Mouse (Mus musculus) G1E (cell line): ENCODE measurements around the gene Ski. TPM values are rescaled to one million over a fixed set of nuclear protein-coding genes. Genes with fewer than 3 reads are reported as not detected.
A peak's percentile ranks its signal among the peaks of the same experiment; 100 is the strongest.

Experiments
- ATAC-seq: 2 replicates; pipeline ENCODE4 v1.8.0; 2016; ENCODE audit warnings: mild to moderate bottlenecking; ENCODE audit not compliant: insufficient number of reproducible peaks, poor library complexity, low FRiP score, severe bottlenecking; ENCODE audit errors: extremely low read depth
- DNase-seq: peaks from one replicate; pipeline ENCODE4 v3.0.0; 2012; ENCODE audit warnings: low spot score
- H3K27me3 ChIP-seq: 2 replicates; pipeline ENCODE4 v1.6.1; 2012; ENCODE audit warnings: mild to moderate bottlenecking, low read length, inconsistent platforms; ENCODE audit not compliant: insufficient read depth
- H3K36me3 ChIP-seq: replicated peaks from 2 replicates; pipeline ENCODE3; 2012; ENCODE audit warnings: mild to moderate bottlenecking, inconsistent platforms
- H3K4me1 ChIP-seq: 2 replicates; pipeline ENCODE4 v1.6.1; 2012; ENCODE audit warnings: low read depth, low read length, inconsistent platforms, mixed read lengths; ENCODE audit not compliant: insufficient read depth
- H3K4me3 ChIP-seq: 2 replicates; pipeline ENCODE4 v1.5.1; 2012; ENCODE audit warnings: low read depth, mild to moderate bottlenecking, inconsistent platforms, low read length, moderate library complexity, mixed read lengths
- H3K9me3 ChIP-seq: replicated peaks from 2 replicates; pipeline ENCODE4 v1.6.1; 2012; ENCODE audit warnings: inconsistent platforms
- CTCF ChIP-seq: IDR thresholded peaks from 2 replicates; pipeline ENCODE4 v1.5.1; 2012; ENCODE audit warnings: low read depth, low read length, inconsistent platforms, mixed read lengths
- GATA1 ChIP-seq: IDR thresholded peaks from 2 replicates; pipeline ENCODE4 v1.6.1; 2012; ENCODE audit warnings: borderline replicate concordance, low read length, inconsistent platforms, mixed read lengths
- GATA2 ChIP-seq: IDR thresholded peaks from 2 replicates; pipeline ENCODE4 v1.6.1; 2012; ENCODE audit warnings: low read depth, low read length, inconsistent platforms, borderline replicate concordance
- POLR2AphosphoS5 ChIP-seq: IDR thresholded peaks from 2 replicates; pipeline ENCODE4 v1.6.1; 2012; ENCODE audit warnings: low read depth, low read length, inconsistent platforms; ENCODE audit not compliant: insufficient replicate concordance
- TAL1 ChIP-seq: conservative IDR thresholded peaks from 2 replicates; pipeline ENCODE4 v1.6.1; 2012; ENCODE audit warnings: low read depth, low read length, inconsistent platforms, mixed read lengths
- polyA plus RNA-seq: library from polyadenylated mRNA; stranded (reverse); fragments of >175 nt; gene quantifications from 2 replicates; pipeline ENCODE4 v1.2.3, GENCODE M21; 2012
- total RNA-seq, 2 experiments: library from RNA; stranded (forward) in 1 of 2; stranded (reverse) in 1 of 2; fragments of 200-1000 nt in 1 of 2; fragments of >200 nt in 1 of 2; fragmentation: Nextera tagmentation in 1 of 2; gene quantifications; 2 replicates each; pipeline ENCODE4 v1.2.3; 2014 to 2017

Gene Ski
- total and polyA plus RNA-seq, 3 experiments, result 16.9 to 58.4 (median 40.7) TPM

DNA sequence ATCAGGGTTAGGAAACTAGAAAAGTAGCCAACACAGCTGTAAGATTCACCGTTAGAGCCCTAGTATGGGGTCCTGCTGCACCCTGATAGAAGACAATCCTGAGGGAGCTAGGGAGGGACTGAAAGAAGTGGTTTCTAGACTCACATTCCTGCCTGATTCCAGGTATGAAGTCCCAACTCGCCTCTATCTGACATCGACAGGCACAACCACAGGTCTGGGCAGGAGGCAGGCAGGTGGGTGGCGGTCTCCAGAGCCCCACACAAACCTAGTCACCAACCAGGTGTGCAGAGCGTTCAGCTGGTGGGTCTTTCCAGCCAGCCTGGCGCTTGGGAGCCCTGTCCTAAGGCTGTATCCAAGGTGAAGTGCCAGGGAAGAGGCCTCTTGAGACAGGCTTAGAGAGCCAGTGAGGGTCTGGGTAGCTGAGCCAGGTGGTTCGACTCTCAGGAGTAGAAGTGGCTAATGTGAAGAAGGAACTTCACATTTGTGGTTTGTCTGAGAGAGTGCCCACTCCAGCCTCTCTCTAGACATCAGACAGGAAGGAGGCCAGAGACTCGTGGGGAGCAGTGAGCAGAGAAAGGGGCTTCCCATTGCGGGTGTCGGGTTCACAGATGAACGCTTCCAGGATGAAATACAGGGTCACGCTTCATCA is 14.5 kb upstream of the Ski start:
- ATAC-seq (no peak), DNase-seq (no peak)
- TF ChIP-seq GATA1 (no peak), TAL1 (no peak), CTCF (no peak), POLR2AphosphoS5 (no peak), GATA2 (no peak)
- H3K4me1 ChIP-seq, result peaks cover 44% of the 10 kb centered on the region
- H3K4me3 ChIP-seq, result no peak overlapping the region
- no peaks in the 10 kb centered on the region for H3K36me3 ChIP-seq
- no peaks in the 10 kb centered on the region for H3K9me3 ChIP-seq
- H3K27me3 ChIP-seq, result peaks cover 50% of the 10 kb centered on the region

- H3K4me3 ChIP-seq, result peak overlapping the region; percentile 54; the same call in 1 of the 2 replicates
- H3K9me3 ChIP-seq, result no peaks in the 10 kb centered on the region
- ATAC-seq, result peak; percentile 52
- H3K27me3 ChIP-seq, result peaks cover 54% of the 10 kb centered on the region
- TF ChIP-seq POLR2AphosphoS5, result no peak
- no peak for TF ChIP-seq CTCF
- H3K4me1 ChIP-seq, result peaks cover 52% of the 10 kb centered on the region
- peak; percentile 58 for DNase-seq
- no peaks in the 10 kb centered on the region for H3K36me3 ChIP-seq
Observed at GRCm38 (mm10) chr4:155235311-155236119, 13.1 kb upstream of the Ski start.

DNA sequence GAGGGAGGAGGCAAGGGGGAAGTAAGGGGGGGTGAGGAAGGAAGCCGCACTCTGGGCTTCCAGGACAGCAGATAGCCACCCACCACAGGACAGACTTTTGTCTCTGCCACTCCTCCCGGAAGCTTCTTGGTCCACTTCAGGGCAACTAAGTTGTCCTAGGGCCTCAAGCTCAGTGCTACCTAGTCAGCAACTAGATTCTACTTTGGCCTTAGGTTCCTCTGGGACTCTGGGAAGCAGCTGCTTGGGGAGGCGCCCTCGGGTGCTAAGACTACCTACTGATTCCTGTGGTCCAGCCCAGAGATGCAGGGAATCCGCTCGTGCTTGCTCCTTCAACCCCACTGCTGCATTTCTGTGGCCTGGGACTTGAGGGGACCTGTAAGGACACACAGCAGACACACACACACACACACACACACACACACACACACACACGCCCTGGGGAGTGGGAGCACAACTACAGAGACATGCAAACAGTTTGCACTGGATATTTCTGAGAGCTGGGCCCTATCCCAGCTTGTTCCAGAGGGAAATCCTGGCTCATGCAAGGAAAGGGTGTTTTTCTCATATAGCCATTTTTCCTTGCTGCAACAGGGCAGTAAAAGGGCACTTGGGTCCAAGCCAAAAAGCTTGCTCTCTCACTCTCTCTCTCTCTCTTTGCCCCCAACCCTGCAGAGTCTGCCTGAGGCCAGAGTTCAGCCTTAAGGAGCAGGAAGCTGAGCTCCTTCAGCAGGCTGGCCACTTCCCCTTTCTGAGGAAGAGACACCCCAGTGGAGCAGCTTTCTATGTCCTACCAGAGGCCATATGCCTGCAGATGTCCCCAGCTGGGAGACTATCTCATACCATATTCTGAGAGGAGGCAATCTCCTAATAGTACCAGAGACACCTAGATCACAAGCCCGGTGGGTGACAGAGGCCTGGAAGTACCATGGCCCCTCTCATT is 12.2 kb upstream of the Ski start:
- peak overlapping the region; percentile 14; the same call in 1 of the 2 replicates for H3K4me3 ChIP-seq
- no peaks in the 10 kb centered on the region for H3K9me3 ChIP-seq
- DNase-seq, result peak; percentile 87
- H3K4me1 ChIP-seq, result peaks cover 52% of the 10 kb centered on the region
- ATAC-seq, result peak; percentile 88
- H3K27me3 ChIP-seq, result peaks cover 51% of the 10 kb centered on the region
- H3K36me3 ChIP-seq, result no peaks in the 10 kb centered on the region
- TF ChIP-seq GATA2 (no peak), CTCF (no peak), TAL1 (no peak), POLR2AphosphoS5 (no peak), GATA1 (no peak)

GRCm38 (mm10) chr4:155233878-155234277 is 11.5 kb upstream of the Ski start:
- peaks cover 49% of the 10 kb centered on the region for H3K27me3 ChIP-seq
- H3K9me3 ChIP-seq, result no peaks in the 10 kb centered on the region
- H3K36me3 ChIP-seq, result no peaks in the 10 kb centered on the region
- TF ChIP-seq GATA2, result no peak
- TF ChIP-seq TAL1, result no peak
- no peak for TF ChIP-seq CTCF
- no peak for TF ChIP-seq GATA1
- no peak for TF ChIP-seq POLR2AphosphoS5
- no peak for DNase-seq
- ATAC-seq, result no peak
- peak overlapping the region; percentile 18; the same call in 1 of the 2 replicates for H3K4me3 ChIP-seq
- peaks cover 54% of the 10 kb centered on the region for H3K4me1 ChIP-seq

DNA sequence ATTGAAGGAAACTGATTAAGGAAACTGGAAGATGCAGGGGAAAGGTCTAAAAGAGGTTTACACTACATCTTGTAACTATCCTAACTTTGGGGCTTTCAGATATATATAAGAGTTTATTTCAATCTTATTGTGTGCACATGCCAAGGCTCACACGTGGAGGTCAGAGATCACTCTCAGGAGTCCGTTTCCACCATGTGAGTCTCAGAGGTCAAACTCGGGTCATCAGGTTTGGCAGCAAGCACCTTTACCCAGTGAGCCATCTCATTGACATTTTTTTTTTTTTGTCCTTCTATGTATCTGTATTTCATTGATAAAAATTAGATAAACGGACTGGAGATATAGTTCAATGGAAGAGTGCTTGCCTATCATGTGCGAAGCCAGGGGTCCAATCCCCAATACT is 6.1 kb upstream of the Ski start:
- no peaks in the 10 kb centered on the region for H3K9me3 ChIP-seq
- peaks cover 52% of the 10 kb centered on the region for H3K4me1 ChIP-seq
- H3K4me3 ChIP-seq, result no peak overlapping the region
- no peak for ATAC-seq
- peaks cover 55% of the 10 kb centered on the region for H3K27me3 ChIP-seq
- no peak for TF ChIP-seq CTCF
- no peak for TF ChIP-seq POLR2AphosphoS5
- TF ChIP-seq TAL1, result no peak
- no peak for TF ChIP-seq GATA1
- no peak for TF ChIP-seq GATA2
- no peaks in the 10 kb centered on the region for H3K36me3 ChIP-seq
- no peak for DNase-seq

DNA sequence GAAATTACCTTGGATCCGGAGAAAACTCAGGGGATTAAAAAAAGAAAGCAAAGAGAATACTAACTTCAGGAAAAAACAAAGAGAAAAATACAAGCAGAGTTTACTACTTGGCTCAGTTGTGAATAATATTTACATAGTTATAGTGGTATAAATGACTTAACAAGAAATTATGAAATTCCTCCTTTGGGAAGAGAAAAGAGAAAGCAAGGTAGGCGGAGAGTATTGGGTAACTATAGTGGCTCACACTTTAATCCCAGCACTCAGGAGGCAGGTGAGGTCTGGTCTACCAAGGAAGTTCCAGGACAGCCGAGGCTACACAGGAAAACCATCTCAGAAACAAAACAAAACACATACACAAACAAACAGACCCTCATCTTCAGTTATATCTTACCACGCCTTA is 5.6 kb upstream of the Ski start:
- no peak overlapping the region for H3K4me3 ChIP-seq
- ATAC-seq (no peak), DNase-seq (no peak)
- no peak for TF ChIP-seq GATA1
- TF ChIP-seq TAL1, result no peak
- TF ChIP-seq GATA2, result no peak
- peaks cover 55% of the 10 kb centered on the region for H3K27me3 ChIP-seq
- H3K9me3 ChIP-seq, result no peaks in the 10 kb centered on the region
- no peaks in the 10 kb centered on the region for H3K36me3 ChIP-seq
- peaks cover 52% of the 10 kb centered on the region for H3K4me1 ChIP-seq
